In the genomic region with DNA sequence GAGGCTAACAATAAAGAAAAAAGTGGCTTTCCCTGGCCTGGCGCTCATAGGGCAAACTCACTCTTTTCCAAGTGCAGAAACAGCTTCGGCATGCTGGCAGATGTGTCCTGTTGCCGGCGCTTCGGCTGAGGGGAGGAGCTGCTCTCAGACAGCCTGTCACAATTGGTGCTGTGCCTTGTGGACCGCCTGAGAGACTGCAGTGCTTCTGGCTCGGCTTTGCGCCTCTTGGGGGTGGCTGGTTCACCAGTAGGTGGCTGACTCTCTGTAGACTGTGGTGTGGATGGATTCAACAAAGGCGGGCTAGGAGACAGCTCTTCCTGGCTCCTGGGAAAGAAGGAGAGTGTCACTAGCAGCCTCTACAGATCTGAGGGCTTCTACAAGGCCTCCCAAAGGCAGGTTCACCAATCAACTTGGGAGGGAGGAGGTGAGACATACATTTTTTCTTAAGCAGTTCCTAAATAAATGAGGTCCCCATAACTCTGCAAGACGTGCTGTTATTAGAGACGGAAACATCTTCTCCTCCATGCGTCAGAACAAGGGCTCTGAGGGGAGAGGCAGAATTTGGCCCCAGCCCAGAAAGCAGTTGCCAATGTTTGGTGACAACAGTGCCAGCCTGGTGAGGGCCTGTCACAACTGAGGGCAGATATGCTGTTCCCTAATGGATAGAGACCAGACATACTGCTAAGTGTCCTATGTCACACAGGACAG, we compare ENCODE assay signal across 11 mouse cellular contexts. TPM values are rescaled to one million over a fixed set of nuclear protein-coding genes. Genes with fewer than 3 reads are reported as not detected.
A peak's percentile ranks its signal among the peaks of the same experiment; 100 is the strongest.
DNase-seq lines count a peak whose midpoint lies in the region; ATAC-seq lines count a peak whose summit lies in the region.
"Had no signal": no experiment of that assay in that cellular context is flagged by ENCODE, and none has a peak within 500 bp of the region (broad histone marks: within the 10 kb centered on the region; RNA-seq: fewer than 3 reads in every experiment).

No protein-coding gene starts in this region.

- no peaks in the 10 kb centered on the region for H3K9me3 ChIP-seq in heart, embryonic 12.5 days (replicated peaks)
- H3K9me3 ChIP-seq in hindbrain, embryonic 16.5 days (ENCODE audit: control insufficient read depth, low read length), result no peaks in the 10 kb centered on the region
- H3K9me3 ChIP-seq in intestine, embryonic 15.5 days, result no peaks in the 10 kb centered on the region
- H3K9me3 ChIP-seq: embryonic facial prominence, embryonic 12.5 days; hindbrain, embryonic 15.5 days had no signal

- H3K27me3 ChIP-seq in heart, embryonic 12.5 days (replicated peaks), result no peaks in the 10 kb centered on the region
- no peaks in the 10 kb centered on the region for H3K27me3 ChIP-seq in hindbrain, embryonic 16.5 days (replicated peaks; ENCODE audit: control insufficient read depth, insufficient read depth, low read length)
- 0 out of 2 replicates have a peak, but pooled peaks cover 3% of the 10 kb centered on the region for H3K27me3 ChIP-seq in intestine, embryonic 15.5 days (replicated peaks)
- H3K27me3 ChIP-seq: embryonic facial prominence, embryonic 12.5 days; hindbrain, embryonic 15.5 days had no signal

- H3K36me3 ChIP-seq in heart, embryonic 12.5 days, result peaks cover 26% of the 10 kb centered on the region
- H3K36me3 ChIP-seq in hindbrain, embryonic 16.5 days (ENCODE audit: control insufficient read depth, insufficient read depth, low read length), result peaks cover 3% of the 10 kb centered on the region; the same call in 1 of the 2 replicates
- no peaks in the 10 kb centered on the region for H3K36me3 ChIP-seq in intestine, embryonic 15.5 days

- 51% methylated on average over 12 of the region's 12 CpGs for WGBS in heart, embryonic 12.5 days
- 73% methylated on average over 11 of the region's 12 CpGs for WGBS in hindbrain, embryonic 16.5 days
- 73% methylated on average over 12 of the region's 12 CpGs for WGBS in intestine, embryonic 15.5 days

- H3K4me3 ChIP-seq in heart, embryonic 12.5 days, result no peak overlapping the region
- H3K4me3 ChIP-seq in hindbrain, embryonic 16.5 days (ENCODE audit: low read length), result no peak overlapping the region
- H3K4me3 ChIP-seq in intestine, embryonic 15.5 days (replicated peaks), result no peak overlapping the region
- H3K4me3 ChIP-seq: embryonic facial prominence, embryonic 12.5 days; hindbrain, embryonic 15.5 days had no signal

- 0 out of 2 replicates have a peak, but pooled peaks have one; percentile 67 for ATAC-seq in heart, embryonic 12.5 days (ENCODE audit: insufficient number of reproducible peaks, low FRiP score)
- ATAC-seq in hindbrain, embryonic 16.5 days, result no peak
- ATAC-seq in intestine, embryonic 15.5 days, result no peak
- ATAC-seq: forebrain, embryonic 16.5 days had no signal

- H3K27ac ChIP-seq in heart, embryonic 12.5 days (ENCODE audit: poor library complexity, severe bottlenecking), result 0 out of 2 replicates have a peak overlapping the region, but pooled peaks have one; percentile 43
- no peak overlapping the region for H3K27ac ChIP-seq in hindbrain, embryonic 16.5 days (ENCODE audit: low read depth, low read length)
- no peak overlapping the region for H3K27ac ChIP-seq in intestine, embryonic 15.5 days
- H3K27ac ChIP-seq: embryonic facial prominence, embryonic 12.5 days; hindbrain, embryonic 15.5 days had no signal

- H3K4me1 ChIP-seq in heart, embryonic 12.5 days (replicated peaks), result no peaks in the 10 kb centered on the region
- H3K4me1 ChIP-seq in hindbrain, embryonic 16.5 days (ENCODE audit: control insufficient read depth, insufficient read depth, low read depth, low read length), result no peaks in the 10 kb centered on the region
- no peaks in the 10 kb centered on the region for H3K4me1 ChIP-seq in intestine, embryonic 15.5 days (replicated peaks)
- H3K4me1 ChIP-seq: embryonic facial prominence, embryonic 12.5 days; hindbrain, embryonic 15.5 days had no signal

- DNase-seq in ovary, postnatal 36 days (ENCODE audit: low spot score), result peak; percentile 7
- no peak for DNase-seq in ovary, postnatal 14 days (ENCODE audit: low spot score)
- peak; percentile 33 for DNase-seq in layer of hippocampus, adult 9-11 months
- peak; percentile 3 for DNase-seq in testis, postnatal 14 days (ENCODE audit: low spot score)
- DNase-seq: adrenal gland, adult 8-10 months had no signal

- H3K4me2 ChIP-seq in heart, embryonic 12.5 days, result no peak overlapping the region
- no peak overlapping the region for H3K4me2 ChIP-seq in hindbrain, embryonic 16.5 days (ENCODE audit: low read length)
- H3K4me2 ChIP-seq in intestine, embryonic 15.5 days (replicated peaks), result no peak overlapping the region
- H3K4me2 ChIP-seq: embryonic facial prominence, embryonic 12.5 days; hindbrain, embryonic 15.5 days had no signal

- H3K9ac ChIP-seq in heart, embryonic 12.5 days, result no peak overlapping the region
- no peak overlapping the region for H3K9ac ChIP-seq in hindbrain, embryonic 16.5 days (ENCODE audit: low read depth, low read length)
- H3K9ac ChIP-seq in intestine, embryonic 15.5 days, result no peak overlapping the region
- H3K9ac ChIP-seq: embryonic facial prominence, embryonic 12.5 days; hindbrain, embryonic 15.5 days had no signal

RNA-seq across cellular contexts. Expression of a gene that starts 9.6 kb away (rescaled TPM):
- polyA plus RNA-seq in heart, embryonic 12.5 days (2016; fragmentation: Nextera tagmentation; extraction: Ambion mirVana), result 38.8 and 39.2 TPM in 2 replicates
- polyA plus RNA-seq in hindbrain, embryonic 16.5 days (2015; fragmentation: Nextera tagmentation; extraction: Ambion mirVana), result 18.4 and 19.2 TPM in 2 replicates
- polyA plus RNA-seq in intestine, embryonic 15.5 days (2015; fragmentation: Nextera tagmentation; extraction: Ambion mirVana), result 33.8 and 37.6 TPM in 2 replicates
